Mouse (Mus musculus) spleen, adult 2 months (tissue): ENCODE measurements around the gene Hoga1.

Source experiments
- CTCF ChIP-seq: fragments of 200-500 bp; IDR thresholded peaks from 2 replicates; pipeline ENCODE4 v1.5.1; 2011; ENCODE audit warnings: mild to moderate bottlenecking, inconsistent platforms; ENCODE audit not compliant: insufficient read depth, insufficient read length, insufficient replicate concordance; ENCODE audit errors: extremely low read depth
- POLR2A ChIP-seq: fragments of 200-500 bp; IDR thresholded peaks from 2 replicates; pipeline ENCODE4 v1.6.1; 2011; ENCODE audit warnings: low read depth, low read length, inconsistent platforms

DNA sequence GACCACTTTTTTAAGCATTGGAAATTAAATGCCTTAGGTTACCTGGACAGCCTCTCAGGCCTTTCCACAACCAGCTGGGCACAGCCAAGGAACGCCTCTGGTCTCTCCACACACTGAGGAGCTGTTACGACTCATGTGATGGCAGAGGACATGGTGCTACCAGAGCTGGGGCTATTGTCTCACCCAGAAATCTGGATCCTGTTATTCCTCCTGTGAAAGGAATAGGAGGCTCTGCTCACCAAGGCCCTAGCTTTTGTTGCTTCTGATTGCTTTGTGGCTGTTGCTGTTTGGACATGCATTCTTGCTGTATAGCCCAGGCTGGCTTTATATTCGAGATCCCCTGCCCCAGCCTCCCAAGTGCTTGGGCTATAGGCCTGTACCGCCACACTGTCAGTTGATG lies 29.2 kb upstream of the Hoga1 start:
- TF ChIP-seq CTCF (no peak), POLR2A (no peak)
